Mouse (Mus musculus) neural tube, embryonic 15.5 days (tissue): ENCODE measurements around the gene Rab3d. TPM values are rescaled to one million over a fixed set of nuclear protein-coding genes. Genes with fewer than 3 reads are reported as not detected.
"Not testable (repeated sequence)": the region's sequence is repeated elsewhere in the genome, so short reads cannot be mapped to it uniquely, and the experiment has no call there.

Source experiments
- ATAC-seq: fragments of 200-750 bp; cut with Nextera tagmentation; 2 replicates; pipeline ENCODE4 v1.8.0; 2017; ENCODE audit warnings: mild to moderate bottlenecking, moderate TSS enrichment, moderate library complexity; ENCODE audit not compliant: low FRiP score
- H3K27ac ChIP-seq: fragments of 300-500 bp; sonication (generic); replicated peaks from 2 replicates; pipeline ENCODE4 v1.5.1; 2015; ENCODE audit warnings: mild to moderate bottlenecking, inconsistent platforms
- H3K27me3 ChIP-seq: fragments of 300-500 bp; sonication (generic); replicated peaks from 2 replicates; pipeline ENCODE4 v1.6.1; 2015; ENCODE audit warnings: inconsistent platforms
- H3K36me3 ChIP-seq: fragments of 300-500 bp; sonication (generic); 2 replicates; pipeline ENCODE4 v1.6.1; 2015; ENCODE audit warnings: inconsistent platforms
- H3K4me1 ChIP-seq: fragments of 300-500 bp; sonication (generic); 2 replicates; pipeline ENCODE4 v1.6.1; 2015; ENCODE audit warnings: inconsistent platforms
- H3K4me2 ChIP-seq: fragments of 300-500 bp; sonication (generic); 2 replicates; pipeline ENCODE4 v1.6.1; 2015; ENCODE audit warnings: inconsistent platforms, mild to moderate bottlenecking, moderate library complexity
- H3K4me3 ChIP-seq: fragments of 300-500 bp; sonication (generic); replicated peaks from 2 replicates; pipeline ENCODE4 v1.5.1; 2015; ENCODE audit warnings: mild to moderate bottlenecking, inconsistent platforms
- H3K9ac ChIP-seq: fragments of 300-500 bp; sonication (generic); replicated peaks from 2 replicates; pipeline ENCODE4 v1.6.1; 2015; ENCODE audit warnings: mild to moderate bottlenecking, inconsistent platforms
- H3K9me3 ChIP-seq: fragments of 300-500 bp; sonication (generic); replicated peaks from 2 replicates; pipeline ENCODE4 v1.6.1; 2016; ENCODE audit warnings: inconsistent platforms
- WGBS: fragments of 180-500 bp; shearing (Covaris S2); methylation state at CpG from one replicate; pipeline ENCODE4 v1.1.7; 2015; ENCODE audit warnings: mixed read lengths; 5-methylcytosine and 5-hydroxymethylcytosine counted together
- polyA plus RNA-seq: library from polyadenylated mRNA; unstranded; fragments of >200 nt; fragmentation: Nextera tagmentation; extraction: Ambion mirVana; gene quantifications from 2 replicates; pipeline ENCODE4 v1.2.1, GENCODE M21; 2015

Rab3d gene
- polyA plus RNA-seq, 1 experiment from 2014 or later = 24.7 TPM

GRCm38 (mm10) chr9:21889229-21889628, 28.8 kb downstream of the Rab3d start:
- Histone ChIP-seq H3K4me3 (no peak overlapping the region), H3K4me2 (no peak overlapping the region), H3K27me3 (0 out of 2 replicates have a peak, but pooled peaks cover 3% of the 10 kb centered on the region), H3K9ac (no peak overlapping the region), H3K9me3 (no peaks in the 10 kb centered on the region), H3K36me3 (no peaks in the 10 kb centered on the region), H3K4me1 (no peaks in the 10 kb centered on the region), H3K27ac (no peak overlapping the region)
- whole genome bisulfite sequencing = 56% methylated on average over 3 of the region's 3 CpGs
- no peak for ATAC-seq

GRCm38 (mm10) chr9:21876601-21877000, 41.4 kb downstream of the Rab3d start:
- no peak for ATAC-seq
- Histone ChIP-seq H3K27me3 (peaks cover 4% of the 10 kb centered on the region; the same call in 1 of the 2 replicates), H3K27ac (no peak overlapping the region), H3K4me2 (no peak overlapping the region), H3K36me3 (no peaks in the 10 kb centered on the region), H3K4me1 (no peaks in the 10 kb centered on the region), H3K9me3 (no peaks in the 10 kb centered on the region), H3K4me3 (no peak overlapping the region), H3K9ac (no peak overlapping the region)
- 67% methylated on average over 3 of the region's 3 CpGs for WGBS

- no peak for ATAC-seq
- no peaks in the 10 kb centered on the region for H3K4me1 ChIP-seq
- no peaks in the 10 kb centered on the region for H3K9me3 ChIP-seq
- H3K36me3 ChIP-seq = no peaks in the 10 kb centered on the region
- H3K27me3 ChIP-seq = peaks cover 6% of the 10 kb centered on the region; the same call in 1 of the 2 replicates
- 67% methylated on average over 4 of the region's 4 CpGs for WGBS
- H3K4me3 ChIP-seq = no peak overlapping the region
- H3K27ac ChIP-seq = no peak overlapping the region
- H3K9ac ChIP-seq = no peak overlapping the region
- H3K4me2 ChIP-seq = no peak overlapping the region
These were observed 45.8 kb downstream of the Rab3d start for GRCm38 (mm10) chr9:21872204-21872603.

- WGBS = 15% methylated on average over 20 of the region's 20 CpGs
- Histone ChIP-seq H3K4me2 (peak overlapping the region; percentile 53), H3K9me3 (no peaks in the 10 kb centered on the region), H3K27ac (no peak overlapping the region), H3K9ac (no peak overlapping the region), H3K4me1 (no peaks in the 10 kb centered on the region), H3K4me3 (peak overlapping the region; percentile 19), H3K27me3 (peaks cover 6% of the 10 kb centered on the region; the same call in 1 of the 2 replicates), H3K36me3 (no peaks in the 10 kb centered on the region)
- ATAC-seq = peak; percentile 69
These were observed 47.0 kb downstream of the Rab3d start for GRCm38 (mm10) chr9:21870879-21871524.

- not testable (repeated sequence) for H3K27me3 ChIP-seq, H3K9me3 ChIP-seq, H3K4me3 ChIP-seq, H3K27ac ChIP-seq, H3K4me1 ChIP-seq, H3K36me3 ChIP-seq, H3K4me2 ChIP-seq, ATAC-seq, H3K9ac ChIP-seq
- 54% methylated on average over 7 of the region's 7 CpGs for WGBS
These were observed 48.7 kb downstream of the Rab3d start for GRCm38 (mm10) chr9:21869290-21869689.

- Histone ChIP-seq H3K4me2 (no peak overlapping the region), H3K27ac (no peak overlapping the region), H3K4me3 (no peak overlapping the region), H3K9ac (no peak overlapping the region), H3K27me3 (peaks cover 6% of the 10 kb centered on the region; the same call in 1 of the 2 replicates), H3K9me3 (no peaks in the 10 kb centered on the region), H3K36me3 (no peaks in the 10 kb centered on the region), H3K4me1 (no peaks in the 10 kb centered on the region)
- 84% methylated on average over 3 of the region's 3 CpGs for WGBS
- no peak for ATAC-seq
These were observed 50.3 kb downstream of the Rab3d start for GRCm38 (mm10) chr9:21867726-21868125.

GRCm38 (mm10) chr9:21866641-21867040, 51.4 kb downstream of the Rab3d start:
- no peak overlapping the region for H3K4me2 ChIP-seq
- no peaks in the 10 kb centered on the region for H3K9me3 ChIP-seq
- H3K9ac ChIP-seq = no peak overlapping the region
- no peaks in the 10 kb centered on the region for H3K36me3 ChIP-seq
- H3K4me1 ChIP-seq = no peaks in the 10 kb centered on the region
- no peak overlapping the region for H3K4me3 ChIP-seq
- peak overlapping the region; percentile 48 for H3K27ac ChIP-seq
- H3K27me3 ChIP-seq = peaks cover 3% of the 10 kb centered on the region; the same call in 1 of the 2 replicates
- no peak for ATAC-seq
- 67% methylated on average over 2 of the region's 2 CpGs for WGBS

- H3K9ac ChIP-seq = no peak overlapping the region
- no peak overlapping the region for H3K4me3 ChIP-seq
- no peaks in the 10 kb centered on the region for H3K4me1 ChIP-seq
- H3K4me2 ChIP-seq = no peak overlapping the region
- H3K9me3 ChIP-seq = no peaks in the 10 kb centered on the region
- no peak for ATAC-seq
- H3K27me3 ChIP-seq = no peaks in the 10 kb centered on the region
- no peaks in the 10 kb centered on the region for H3K36me3 ChIP-seq
- WGBS = 76% methylated on average over 5 of the region's 5 CpGs
- peak overlapping the region; percentile 46 for H3K27ac ChIP-seq
These were observed 52.2 kb downstream of the Rab3d start for GRCm38 (mm10) chr9:21865673-21866398.

GRCm38 (mm10) chr9:21862181-21862580, 55.8 kb downstream of the Rab3d start:
- H3K4me2 ChIP-seq = no peak overlapping the region
- H3K36me3 ChIP-seq = no peaks in the 10 kb centered on the region
- H3K27ac ChIP-seq = no peak overlapping the region
- H3K27me3 ChIP-seq = no peaks in the 10 kb centered on the region
- H3K9ac ChIP-seq = no peak overlapping the region
- no peak for ATAC-seq
- no peak overlapping the region for H3K4me3 ChIP-seq
- no peaks in the 10 kb centered on the region for H3K4me1 ChIP-seq
- no peaks in the 10 kb centered on the region for H3K9me3 ChIP-seq
- WGBS = 82% methylated on average over 1 of the region's 1 CpGs

GRCm38 (mm10) chr9:21860349-21860748, 57.6 kb downstream of the Rab3d start:
- WGBS = 64% methylated on average over 6 of the region's 6 CpGs
- ATAC-seq, H3K27ac ChIP-seq: not testable (repeated sequence)

GRCm38 (mm10) chr9:21859606-21860005, 58.4 kb downstream of the Rab3d start:
- Histone ChIP-seq H3K9ac (no peak overlapping the region), H3K27ac (no peak overlapping the region), H3K9me3 (no peaks in the 10 kb centered on the region), H3K4me1 (no peaks in the 10 kb centered on the region), H3K4me2 (no peak overlapping the region), H3K4me3 (no peak overlapping the region), H3K36me3 (no peaks in the 10 kb centered on the region), H3K27me3 (no peaks in the 10 kb centered on the region)
- 87% methylated on average over 3 of the region's 3 CpGs for WGBS
- no peak for ATAC-seq

More at GRCm38 (mm10) chr9:21860349-21860748, 57.6 kb downstream of the Rab3d start:
- not testable (repeated sequence) for H3K9me3 ChIP-seq, H3K4me2 ChIP-seq, H3K4me1 ChIP-seq, H3K27me3 ChIP-seq, H3K36me3 ChIP-seq, H3K9ac ChIP-seq, H3K4me3 ChIP-seq

- H3K4me3 ChIP-seq = no peak overlapping the region
- no peaks in the 10 kb centered on the region for H3K27me3 ChIP-seq
- no peak overlapping the region for H3K9ac ChIP-seq
- peaks cover under 1% of the 10 kb centered on the region for H3K4me1 ChIP-seq
- H3K36me3 ChIP-seq = no peaks in the 10 kb centered on the region
- WGBS = 81% methylated on average over 6 of the region's 6 CpGs
- no peak overlapping the region for H3K27ac ChIP-seq
- no peaks in the 10 kb centered on the region for H3K9me3 ChIP-seq
- no peak for ATAC-seq
- H3K4me2 ChIP-seq = no peak overlapping the region
These were observed 59.9 kb downstream of the Rab3d start for GRCm38 (mm10) chr9:21858084-21858483.
